Mouse (Mus musculus) testis, adult 2 months (tissue): ENCODE measurements around the gene Nkx2-2.

ENCODE experiments used
- CTCF ChIP-seq: fragments of 200-500 bp; IDR thresholded peaks from 2 replicates; pipeline ENCODE4 v1.5.1; 2012; ENCODE audit warnings: low read depth, mild to moderate bottlenecking, inconsistent platforms, low read length, moderate library complexity; ENCODE audit not compliant: control insufficient read depth, insufficient read depth, insufficient replicate concordance
- POLR2A ChIP-seq: fragments of 200-500 bp; IDR thresholded peaks from 2 replicates; pipeline ENCODE4 v1.6.1; 2012; ENCODE audit warnings: low read depth, mild to moderate bottlenecking, inconsistent platforms, low read length, moderate library complexity; ENCODE audit not compliant: control insufficient read depth

DNA sequence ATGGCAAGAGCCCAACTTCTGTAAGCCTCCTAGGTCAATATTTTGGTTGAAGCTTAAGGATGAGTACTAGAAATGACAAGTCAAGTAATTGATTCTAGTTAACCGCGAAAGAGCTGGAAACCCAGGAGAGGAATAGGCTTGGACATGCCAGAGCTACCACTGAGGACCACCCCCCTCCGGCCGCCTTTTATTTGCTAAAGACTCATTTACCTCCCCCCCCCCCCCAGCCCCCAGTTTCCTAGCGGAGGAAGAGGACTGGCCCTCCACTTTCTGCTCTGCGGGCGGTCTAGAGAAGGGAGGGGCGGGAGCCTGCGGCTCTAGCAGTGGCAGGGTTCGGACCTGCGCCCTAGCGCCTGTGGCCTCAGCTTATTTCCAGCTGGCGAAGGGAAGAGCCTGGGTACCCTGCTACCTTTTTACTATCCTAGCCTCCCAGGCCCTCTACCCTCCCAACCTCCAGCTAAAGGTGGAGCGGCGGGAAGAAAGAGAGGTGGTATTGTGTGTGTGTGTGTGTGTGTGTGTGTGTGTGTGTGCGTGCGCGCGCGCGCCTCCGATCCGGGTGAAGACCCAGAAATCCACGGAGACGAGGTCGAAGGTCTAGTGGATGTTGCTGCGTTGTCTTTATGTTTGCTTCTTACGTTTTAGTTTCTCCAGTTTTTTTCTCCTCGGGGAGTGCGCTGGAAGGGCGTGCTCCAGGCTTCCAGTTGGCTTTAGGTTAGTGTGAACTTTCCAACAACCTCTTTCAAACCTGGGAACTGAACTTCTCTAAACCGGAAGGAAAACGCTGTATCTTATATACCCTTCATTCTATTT, 6.8 kb downstream of the Nkx2-2 start:
- TF ChIP-seq CTCF, result no peak
- no peak for TF ChIP-seq POLR2A
